Mouse (Mus musculus) liver, embryonic 15.5 days (tissue): ENCODE measurements around the gene Arhgap31. TPM values are rescaled to one million over a fixed set of nuclear protein-coding genes. Genes with fewer than 3 reads are reported as not detected.

Source experiments
- ATAC-seq: fragments of 200-750 bp; cut with Nextera tagmentation; 2 replicates; pipeline ENCODE4 v1.8.0; 2017; ENCODE audit warnings: moderate number of reproducible peaks, mild to moderate bottlenecking, moderate library complexity; ENCODE audit not compliant: insufficient read depth
- H3K27ac ChIP-seq: fragments of 300-500 bp; sonication (generic); replicated peaks from 2 replicates; pipeline ENCODE4 v1.5.1; 2015; ENCODE audit warnings: mild to moderate bottlenecking, inconsistent platforms
- H3K27me3 ChIP-seq: fragments of 300-500 bp; sonication (generic); 2 replicates; pipeline ENCODE4 v1.6.1; 2015; ENCODE audit warnings: mild to moderate bottlenecking, inconsistent platforms
- H3K36me3 ChIP-seq: fragments of 300-500 bp; sonication (generic); replicated peaks from 2 replicates; pipeline ENCODE4 v1.6.1; 2015; ENCODE audit warnings: moderate library complexity, mild to moderate bottlenecking, inconsistent platforms
- H3K4me1 ChIP-seq: fragments of 300-500 bp; sonication (generic); replicated peaks from 2 replicates; pipeline ENCODE4 v1.6.1; 2015; ENCODE audit warnings: inconsistent platforms
- H3K4me2 ChIP-seq: fragments of 300-500 bp; sonication (generic); 2 replicates; pipeline ENCODE4 v1.6.1; 2015; ENCODE audit warnings: moderate library complexity, mild to moderate bottlenecking, inconsistent platforms
- H3K4me3 ChIP-seq: fragments of 300-500 bp; sonication (generic); replicated peaks from 2 replicates; pipeline ENCODE4 v1.5.1; 2015; ENCODE audit warnings: mild to moderate bottlenecking, inconsistent platforms
- H3K9ac ChIP-seq: fragments of 300-500 bp; sonication (generic); 2 replicates; pipeline ENCODE4 v1.6.1; 2015; ENCODE audit warnings: moderate library complexity, mild to moderate bottlenecking, inconsistent platforms
- H3K9me3 ChIP-seq: fragments of 300-500 bp; sonication (generic); replicated peaks from 2 replicates; pipeline ENCODE4 v1.6.1; 2016; ENCODE audit warnings: inconsistent platforms
- WGBS: fragments of 180-500 bp; shearing (Covaris S2); methylation state at CpG from one replicate; pipeline ENCODE4 v1.1.7; 2015; ENCODE audit warnings: mixed read lengths; ENCODE audit not compliant: insufficient replicate concordance; 5-methylcytosine and 5-hydroxymethylcytosine counted together
- polyA plus RNA-seq: library from polyadenylated mRNA; unstranded; fragments of >200 nt; fragmentation: Nextera tagmentation; extraction: Ambion mirVana; gene quantifications from 2 replicates; pipeline ENCODE4 v1.2.1, GENCODE M21; 2015

The Arhgap31 gene
- polyA plus RNA-seq, 1 experiment from 2014 or later: 1.5 TPM

GRCm38 (mm10) chr16:38649431-38649827, 63.6 kb downstream of the Arhgap31 start:
- Histone ChIP-seq H3K4me1 (peaks cover 10% of the 10 kb centered on the region; the same call in 1 of the 2 replicates), H3K27me3 (peaks cover 36% of the 10 kb centered on the region), H3K4me2 (no peak overlapping the region), H3K9ac (no peak overlapping the region), H3K4me3 (no peak overlapping the region), H3K27ac (no peak overlapping the region), H3K9me3 (no peaks in the 10 kb centered on the region), H3K36me3 (no peaks in the 10 kb centered on the region)
- ATAC-seq: no peak
- 54% methylated on average over 11 of the region's 11 CpGs for WGBS

GRCm38 (mm10) chr16:38648783-38649430, 64.2 kb downstream of the Arhgap31 start:
- H3K4me3 ChIP-seq: no peak overlapping the region
- peaks cover 32% of the 10 kb centered on the region for H3K27me3 ChIP-seq
- H3K4me2 ChIP-seq: no peak overlapping the region
- ATAC-seq: no peak
- H3K9me3 ChIP-seq: no peaks in the 10 kb centered on the region
- no peak overlapping the region for H3K27ac ChIP-seq
- H3K36me3 ChIP-seq: no peaks in the 10 kb centered on the region
- peaks cover 10% of the 10 kb centered on the region; the same call in 1 of the 2 replicates for H3K4me1 ChIP-seq
- 60% methylated on average over 9 of the region's 9 CpGs for WGBS
- H3K9ac ChIP-seq: no peak overlapping the region

- H3K27me3 ChIP-seq: peaks cover 27% of the 10 kb centered on the region
- H3K9ac ChIP-seq: no peak overlapping the region
- H3K9me3 ChIP-seq: no peaks in the 10 kb centered on the region
- H3K36me3 ChIP-seq: no peaks in the 10 kb centered on the region
- H3K4me3 ChIP-seq: no peak overlapping the region
- no peak overlapping the region for H3K27ac ChIP-seq
- peaks cover 3% of the 10 kb centered on the region; the same call in 1 of the 2 replicates for H3K4me1 ChIP-seq
- 69% methylated on average over 5 of the region's 5 CpGs for WGBS
- no peak overlapping the region for H3K4me2 ChIP-seq
- no peak for ATAC-seq
Measured at GRCm38 (mm10) chr16:38648155-38648554, 64.9 kb downstream of the Arhgap31 start.

GRCm38 (mm10) chr16:38644455-38644854, 68.6 kb downstream of the Arhgap31 start:
- no peak overlapping the region for H3K27ac ChIP-seq
- H3K9ac ChIP-seq: no peak overlapping the region
- no peaks in the 10 kb centered on the region for H3K36me3 ChIP-seq
- no peaks in the 10 kb centered on the region for H3K9me3 ChIP-seq
- H3K27me3 ChIP-seq: 0 out of 2 replicates have a peak, but pooled peaks cover 3% of the 10 kb centered on the region
- H3K4me3 ChIP-seq: no peak overlapping the region
- ATAC-seq: no peak
- H3K4me1 ChIP-seq: 0 out of 2 replicates have a peak, but pooled peaks cover 2% of the 10 kb centered on the region
- H3K4me2 ChIP-seq: no peak overlapping the region
- WGBS: 57% methylated on average over 2 of the region's 2 CpGs

- Histone ChIP-seq H3K9ac (no peak overlapping the region), H3K4me3 (no peak overlapping the region), H3K36me3 (no peaks in the 10 kb centered on the region), H3K27me3 (0 out of 2 replicates have a peak, but pooled peaks cover 7% of the 10 kb centered on the region), H3K4me2 (no peak overlapping the region), H3K4me1 (no peaks in the 10 kb centered on the region), H3K27ac (no peak overlapping the region), H3K9me3 (no peaks in the 10 kb centered on the region)
- no peak for ATAC-seq
- WGBS: 62% methylated on average over 10 of the region's 10 CpGs
Measured at GRCm38 (mm10) chr16:38637085-38637484, 76.0 kb downstream of the Arhgap31 start.

- Histone ChIP-seq H3K36me3 (no peaks in the 10 kb centered on the region), H3K9me3 (no peaks in the 10 kb centered on the region), H3K27me3 (0 out of 2 replicates have a peak, but pooled peaks cover 7% of the 10 kb centered on the region), H3K4me3 (no peak overlapping the region), H3K9ac (no peak overlapping the region), H3K4me1 (no peaks in the 10 kb centered on the region), H3K4me2 (no peak overlapping the region), H3K27ac (no peak overlapping the region)
- WGBS: 17% methylated on average over 9 of the region's 9 CpGs
- no peak for ATAC-seq
Measured at GRCm38 (mm10) chr16:38636682-38637081, 76.4 kb downstream of the Arhgap31 start.

- Histone ChIP-seq H3K4me2 (no peak overlapping the region), H3K9ac (no peak overlapping the region), H3K4me3 (no peak overlapping the region), H3K27me3 (0 out of 2 replicates have a peak, but pooled peaks cover 7% of the 10 kb centered on the region), H3K9me3 (no peaks in the 10 kb centered on the region), H3K36me3 (no peaks in the 10 kb centered on the region), H3K4me1 (no peaks in the 10 kb centered on the region), H3K27ac (no peak overlapping the region)
- WGBS: 39% methylated on average over 8 of the region's 8 CpGs
- ATAC-seq: no peak
Measured at GRCm38 (mm10) chr16:38635833-38636390, 77.2 kb downstream of the Arhgap31 start.

- WGBS: 38% methylated on average over 6 of the region's 6 CpGs
- H3K27me3 ChIP-seq: 0 out of 2 replicates have a peak, but pooled peaks cover 6% of the 10 kb centered on the region
- H3K4me3 ChIP-seq: no peak overlapping the region
- H3K9me3 ChIP-seq: no peaks in the 10 kb centered on the region
- H3K4me1 ChIP-seq: no peaks in the 10 kb centered on the region
- H3K27ac ChIP-seq: no peak overlapping the region
- no peak overlapping the region for H3K4me2 ChIP-seq
- no peaks in the 10 kb centered on the region for H3K36me3 ChIP-seq
- no peak for ATAC-seq
- H3K9ac ChIP-seq: no peak overlapping the region
Measured at GRCm38 (mm10) chr16:38632147-38632546, 80.9 kb downstream of the Arhgap31 start.

- WGBS: 53% methylated on average over 10 of the region's 10 CpGs
- Histone ChIP-seq H3K9me3 (no peaks in the 10 kb centered on the region), H3K4me3 (no peak overlapping the region), H3K4me1 (no peaks in the 10 kb centered on the region), H3K36me3 (no peaks in the 10 kb centered on the region), H3K27me3 (no peaks in the 10 kb centered on the region), H3K9ac (no peak overlapping the region), H3K27ac (no peak overlapping the region), H3K4me2 (no peak overlapping the region)
- ATAC-seq: no peak
Measured at GRCm38 (mm10) chr16:38625811-38626369, 87.2 kb downstream of the Arhgap31 start.

GRCm38 (mm10) chr16:38625411-38625810, 87.7 kb downstream of the Arhgap31 start:
- Histone ChIP-seq H3K36me3 (no peaks in the 10 kb centered on the region), H3K4me2 (no peak overlapping the region), H3K9me3 (no peaks in the 10 kb centered on the region), H3K4me3 (no peak overlapping the region), H3K27ac (no peak overlapping the region), H3K9ac (no peak overlapping the region), H3K4me1 (no peaks in the 10 kb centered on the region), H3K27me3 (no peaks in the 10 kb centered on the region)
- WGBS: 67% methylated on average over 7 of the region's 7 CpGs
- ATAC-seq: no peak

- Histone ChIP-seq H3K4me2 (no peak overlapping the region), H3K27me3 (no peaks in the 10 kb centered on the region), H3K9me3 (no peaks in the 10 kb centered on the region), H3K36me3 (no peaks in the 10 kb centered on the region), H3K4me1 (no peaks in the 10 kb centered on the region), H3K27ac (no peak overlapping the region), H3K9ac (no peak overlapping the region), H3K4me3 (no peak overlapping the region)
- WGBS: 61% methylated on average over 11 of the region's 11 CpGs
- no peak for ATAC-seq
Measured at GRCm38 (mm10) chr16:38624303-38624702, 88.8 kb downstream of the Arhgap31 start.
